In the genomic region with DNA sequence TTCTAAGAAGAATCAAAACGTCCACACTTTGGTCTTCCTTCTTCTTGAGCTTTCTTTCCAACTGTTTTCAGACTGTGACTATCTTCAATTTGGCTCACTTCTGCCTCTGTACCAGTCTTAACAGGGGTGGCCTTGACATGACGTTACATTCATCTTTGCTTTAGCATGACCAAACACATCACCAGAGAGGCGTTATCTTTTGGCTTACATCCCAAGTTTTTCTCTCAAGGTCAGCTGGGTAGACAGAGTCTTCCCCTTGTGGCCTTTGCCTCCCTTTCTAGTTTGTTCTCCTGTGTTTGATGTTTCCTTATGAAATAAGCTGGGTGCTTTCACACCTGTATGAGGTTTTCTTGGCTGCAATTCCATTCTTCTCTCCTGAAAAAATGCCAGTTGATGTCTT, we compare ENCODE assay signal across 8 mouse cellular contexts.
"Had no signal": no experiment of that assay in that cellular context is flagged by ENCODE, and none has a peak within 500 bp of the region (broad histone marks: within the 10 kb centered on the region; RNA-seq: fewer than 3 reads in every experiment).

No protein-coding gene starts in this region.

- DNase-seq: kidney, adult 11 months; kidney, adult 8-10 months; kidney, postnatal 10 days; kidney, postnatal 36 days; left cerebral cortex, postnatal 4 days; liver, postnatal 0 days; lung, embryonic 14.5 days; thymus, postnatal 25 days had no signal
